Mouse (Mus musculus) common myeloid progenitor, adult 5-6 weeks (primary cell): ENCODE measurements at regions not wholly inside any gene's neighbourhood (a gene's known extent, or its start where the extent isn't known, plus 50 kb on each side); places are given as distances from the start of the nearest gene placed in this dataset.

Experiments used
- ATAC-seq: replicated peaks from 2 replicates; pipeline ENCODE4 v1.8.0; 2016; ENCODE audit warnings: low read depth, mild to moderate bottlenecking, moderate TSS enrichment, inconsistent platforms; ENCODE audit not compliant: poor library complexity, severe bottlenecking

- no peak for ATAC-seq
Measured at GRCm38 (mm10) chr2:72746476-72747215, 233.6 kb downstream of the Sp3 start.

GRCm38 (mm10) chr2:72747299-72747698, 232.9 kb downstream of the Sp3 start:
- no peak for ATAC-seq

- ATAC-seq, result no peak
Measured at GRCm38 (mm10) chr2:72749495-72749894, 230.8 kb downstream of the Sp3 start.

- no peak for ATAC-seq
Measured at GRCm38 (mm10) chr2:72751441-72751840, 228.8 kb downstream of the Sp3 start.

- ATAC-seq, result no peak
Measured at GRCm38 (mm10) chr2:72752624-72753176, 227.5 kb downstream of the Sp3 start.

- ATAC-seq, result no peak
Measured at GRCm38 (mm10) chr2:72753788-72754713, 226.2 kb downstream of the Sp3 start.

- 0 out of 2 replicates have a peak, but pooled peaks have one; percentile 54 for ATAC-seq
Measured at GRCm38 (mm10) chr2:72763454-72763853, 216.8 kb downstream of the Sp3 start.

- no peak for ATAC-seq
Measured at GRCm38 (mm10) chr2:72769030-72769630, 211.1 kb downstream of the Sp3 start.

- no peak for ATAC-seq
Measured at GRCm38 (mm10) chr2:72773401-72773800, 206.8 kb downstream of the Sp3 start.

- no peak for ATAC-seq
Measured at GRCm38 (mm10) chr2:72777330-72777729, 202.9 kb downstream of the Sp3 start.

GRCm38 (mm10) chr2:72777806-72778510, 202.3 kb downstream of the Sp3 start:
- ATAC-seq, result no peak

- ATAC-seq, result no peak
Measured at GRCm38 (mm10) chr2:72779268-72780163, 200.7 kb downstream of the Sp3 start.

- ATAC-seq, result no peak
Measured at GRCm38 (mm10) chr2:72781369-72782275, 198.6 kb downstream of the Sp3 start.

GRCm38 (mm10) chr2:72782355-72782754, 197.9 kb downstream of the Sp3 start:
- ATAC-seq, result no peak

GRCm38 (mm10) chr2:72785365-72786043, 194.7 kb downstream of the Sp3 start:
- no peak for ATAC-seq

- ATAC-seq, result peak; percentile 32; the same call in 1 of the 2 replicates
Measured at GRCm38 (mm10) chr2:72786044-72786737, 194.1 kb downstream of the Sp3 start.

- ATAC-seq, result no peak
Measured at GRCm38 (mm10) chr2:72787616-72788015, 192.6 kb downstream of the Sp3 start.
